Mouse (Mus musculus): ENCODE measurements around the gene Txnrd2. TPM values are rescaled to one million over a fixed set of nuclear protein-coding genes. Genes with fewer than 3 reads are reported as not detected.

Txnrd2 gene
- polyA plus RNA-seq, 1 experiment from 2014 or later: 34.7 TPM

DNA sequence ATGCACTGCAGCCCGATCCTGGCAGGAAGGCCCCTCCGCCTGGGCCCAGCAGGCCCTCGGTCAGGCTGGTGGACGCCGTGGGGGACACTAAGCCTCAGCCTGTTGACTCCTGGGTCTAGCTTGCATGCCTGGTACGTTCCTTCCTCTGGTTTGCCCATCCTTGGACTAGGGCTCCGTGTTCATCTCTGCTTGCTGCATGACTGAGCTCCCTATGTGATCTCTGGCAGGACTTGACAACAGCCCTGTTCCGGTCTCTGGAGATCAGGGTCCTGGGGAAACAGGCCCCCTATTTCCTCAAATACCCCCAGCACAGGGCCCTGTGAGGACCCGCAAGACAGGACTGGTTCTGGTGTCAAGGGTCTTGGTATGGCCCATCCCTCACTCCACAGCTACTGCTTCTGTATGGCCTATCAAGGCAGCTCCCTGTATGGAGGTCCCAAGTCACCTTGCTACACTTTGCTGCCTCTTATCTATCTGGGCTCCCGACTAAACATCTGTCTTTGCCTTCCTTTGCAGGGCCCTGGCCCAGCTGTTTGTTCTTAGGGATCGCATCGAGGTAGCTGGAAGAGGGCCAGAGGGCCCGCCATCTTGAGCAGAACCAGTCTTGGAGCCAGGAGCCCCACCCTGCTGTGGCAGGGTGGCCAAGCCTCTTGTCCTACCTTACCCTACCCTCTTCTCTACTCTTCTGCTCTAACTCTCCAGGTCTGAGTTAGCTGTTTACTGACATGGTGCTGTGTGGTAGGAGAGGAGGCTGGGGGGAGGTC lies 20.9 kb upstream of the Txnrd2 start:
- H3K4me1 ChIP-seq (ENCODE audit: control insufficient read depth in 2 of 2, insufficient read depth in 2 of 2, low read length in 2 of 2): peaks cover 27 to 40% of the 10 kb centered on the region in 2 experiments
- no peak overlapping the region; the same call in 1 of the 2 replicates for H3K9ac ChIP-seq (ENCODE audit: low read length)
- H3K4me2 ChIP-seq (ENCODE audit: low read length): no peak overlapping the region
- no peaks in the 10 kb centered on the region for H3K27me3 ChIP-seq (ENCODE audit: control insufficient read depth, insufficient read depth, low read length)
- H3K36me3 ChIP-seq (ENCODE audit: control insufficient read depth, insufficient read depth, low read length): peaks cover 87% of the 10 kb centered on the region
- no peak overlapping the region for H3K27ac ChIP-seq (replicated peaks in 1 of 2; ENCODE audit: control insufficient read depth in 1 of 2, insufficient read depth in 1 of 2, low read depth in 2 of 2, low read length in 2 of 2)
- no peak for ATAC-seq (ENCODE audit: insufficient number of reproducible peaks, insufficient read depth, low FRiP score, low read depth)
- WGBS: 83% methylated on average over 13 of the region's 13 CpGs
- H3K4me3 ChIP-seq (ENCODE audit: control insufficient read depth in 1 of 2, insufficient read depth in 1 of 2, low read depth in 1 of 2, low read length in 2 of 2): no peak overlapping the region
- H3K9me3 ChIP-seq (ENCODE audit: control insufficient read depth, low read length): no peaks in the 10 kb centered on the region

GRCm38 (mm10) chr16:18405876-18406275 lies 20.3 kb upstream of the Txnrd2 start:
- H3K9ac ChIP-seq (ENCODE audit: low read length): no peak overlapping the region; the same call in 1 of the 2 replicates
- peaks cover 89% of the 10 kb centered on the region for H3K36me3 ChIP-seq (ENCODE audit: control insufficient read depth, insufficient read depth, low read length)
- no peak for ATAC-seq (ENCODE audit: insufficient number of reproducible peaks, insufficient read depth, low FRiP score, low read depth)
- no peak overlapping the region for H3K27ac ChIP-seq (replicated peaks in 1 of 2; ENCODE audit: control insufficient read depth in 1 of 2, insufficient read depth in 1 of 2, low read depth in 2 of 2, low read length in 2 of 2)
- no peaks in the 10 kb centered on the region for H3K9me3 ChIP-seq (ENCODE audit: control insufficient read depth, low read length)
- H3K4me2 ChIP-seq (ENCODE audit: low read length): no peak overlapping the region
- 61% methylated on average over 2 of the region's 2 CpGs for WGBS
- peaks cover 23 to 34% of the 10 kb centered on the region in 2 experiments for H3K4me1 ChIP-seq (ENCODE audit: control insufficient read depth in 2 of 2, insufficient read depth in 2 of 2, low read length in 2 of 2)
- no peaks in the 10 kb centered on the region for H3K27me3 ChIP-seq (ENCODE audit: control insufficient read depth, insufficient read depth, low read length)
- no peak overlapping the region for H3K4me3 ChIP-seq (ENCODE audit: control insufficient read depth in 1 of 2, insufficient read depth in 1 of 2, low read depth in 1 of 2, low read length in 2 of 2)

DNA sequence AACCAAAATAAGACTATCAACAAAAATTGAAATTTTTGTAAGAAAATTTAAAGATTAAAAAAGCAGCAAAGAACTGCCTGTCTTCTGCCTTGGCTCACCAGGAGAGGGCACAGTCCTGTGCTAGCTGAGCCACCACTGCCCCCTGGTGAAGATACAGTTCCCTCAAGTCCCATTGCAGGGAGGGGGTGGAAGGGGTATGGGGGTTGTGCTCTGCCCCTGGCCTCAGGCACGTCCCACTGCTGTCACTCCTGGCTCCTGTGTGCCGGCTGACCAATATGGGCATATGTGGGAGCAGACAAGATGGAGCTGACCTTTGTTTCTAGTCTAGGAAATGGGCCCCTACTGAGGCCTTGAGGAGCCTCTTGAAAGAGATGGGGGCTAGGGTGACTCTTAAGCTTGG lies 19.9 kb upstream of the Txnrd2 start:
- Histone ChIP-seq H3K9ac (ENCODE audit: low read length) (peak overlapping the region; percentile 1; the same call in 1 of the 2 replicates), H3K36me3 (ENCODE audit: control insufficient read depth, insufficient read depth, low read length) (peaks cover 89% of the 10 kb centered on the region), H3K9me3 (ENCODE audit: control insufficient read depth, low read length) (no peaks in the 10 kb centered on the region), H3K27ac (replicated peaks in 1 of 2; ENCODE audit: control insufficient read depth in 1 of 2, insufficient read depth in 1 of 2, low read depth in 2 of 2, low read length in 2 of 2) (0 out of 4 replicates have a peak overlapping the region, but pooled peaks of 1 of the 2 experiments have one; percentile 6), H3K4me3 (ENCODE audit: control insufficient read depth in 1 of 2, insufficient read depth in 1 of 2, low read depth in 1 of 2, low read length in 2 of 2) (no peak overlapping the region), H3K4me2 (ENCODE audit: low read length) (no peak overlapping the region), H3K4me1 (ENCODE audit: control insufficient read depth in 2 of 2, insufficient read depth in 2 of 2, low read length in 2 of 2) (peaks cover 18 to 30% of the 10 kb centered on the region in 2 experiments), H3K27me3 (ENCODE audit: control insufficient read depth, insufficient read depth, low read length) (no peaks in the 10 kb centered on the region)
- peak; percentile 47; the same call in 1 of the 2 replicates for ATAC-seq (ENCODE audit: insufficient number of reproducible peaks, insufficient read depth, low FRiP score, low read depth)
- WGBS: 5% methylated on average over 2 of the region's 2 CpGs

GRCm38 (mm10) chr16:18407912-18408311 lies 18.3 kb upstream of the Txnrd2 start:
- peaks cover 19 to 30% of the 10 kb centered on the region in 2 experiments for H3K4me1 ChIP-seq (ENCODE audit: control insufficient read depth in 2 of 2, insufficient read depth in 2 of 2, low read length in 2 of 2)
- peak overlapping the region; percentile 21; the same call in 1 of the 2 replicates for H3K9ac ChIP-seq (ENCODE audit: low read length)
- no peaks in the 10 kb centered on the region for H3K9me3 ChIP-seq (ENCODE audit: control insufficient read depth, low read length)
- no peak overlapping the region for H3K4me2 ChIP-seq (ENCODE audit: low read length)
- H3K27ac ChIP-seq (replicated peaks in 1 of 2; ENCODE audit: control insufficient read depth in 1 of 2, insufficient read depth in 1 of 2, low read depth in 2 of 2, low read length in 2 of 2): peak overlapping the region; percentile 70 to 82
- no peaks in the 10 kb centered on the region for H3K27me3 ChIP-seq (ENCODE audit: control insufficient read depth, insufficient read depth, low read length)
- H3K36me3 ChIP-seq (ENCODE audit: control insufficient read depth, insufficient read depth, low read length): peaks cover 87% of the 10 kb centered on the region
- WGBS: 24% methylated on average over 7 of the region's 7 CpGs
- peak; percentile 41; the same call in 1 of the 2 replicates for ATAC-seq (ENCODE audit: insufficient number of reproducible peaks, insufficient read depth, low FRiP score, low read depth)
- H3K4me3 ChIP-seq (ENCODE audit: control insufficient read depth in 1 of 2, insufficient read depth in 1 of 2, low read depth in 1 of 2, low read length in 2 of 2): no peak overlapping the region

GRCm38 (mm10) chr16:18409776-18410175 lies 16.4 kb upstream of the Txnrd2 start:
- no peak for ATAC-seq (ENCODE audit: insufficient number of reproducible peaks, insufficient read depth, low FRiP score, low read depth)
- 82% methylated on average over 4 of the region's 4 CpGs for WGBS
- no peak overlapping the region for H3K27ac ChIP-seq (replicated peaks in 1 of 2; ENCODE audit: control insufficient read depth in 1 of 2, insufficient read depth in 1 of 2, low read depth in 2 of 2, low read length in 2 of 2)

DNA sequence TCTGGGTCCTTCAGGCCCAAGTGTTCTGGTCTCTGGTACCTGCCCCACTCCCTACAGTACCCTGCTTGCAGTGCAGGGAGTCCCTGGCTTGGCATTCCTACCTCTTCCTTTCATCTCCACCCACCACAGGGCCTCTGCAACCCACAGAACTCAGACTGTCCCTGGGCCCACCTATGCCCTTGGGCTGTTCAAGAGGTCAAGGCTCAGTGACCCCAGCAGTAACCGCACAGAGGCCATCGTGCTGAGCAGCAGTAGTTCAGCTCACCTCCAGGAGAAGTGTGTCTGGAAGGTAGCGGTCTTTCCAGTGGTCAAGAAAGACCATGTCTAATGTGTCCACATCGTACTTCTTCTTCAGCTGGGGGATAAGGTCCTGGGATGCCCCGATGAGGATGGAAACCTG lies 15.8 kb upstream of the Txnrd2 start:
- no peaks in the 10 kb centered on the region for H3K9me3 ChIP-seq (ENCODE audit: control insufficient read depth, low read length)
- no peaks in the 10 kb centered on the region for H3K27me3 ChIP-seq (ENCODE audit: control insufficient read depth, insufficient read depth, low read length)
- no peak overlapping the region for H3K4me2 ChIP-seq (ENCODE audit: low read length)
- H3K4me3 ChIP-seq (ENCODE audit: control insufficient read depth in 1 of 2, insufficient read depth in 1 of 2, low read depth in 1 of 2, low read length in 2 of 2): no peak overlapping the region
- H3K36me3 ChIP-seq (ENCODE audit: control insufficient read depth, insufficient read depth, low read length): peaks cover 80% of the 10 kb centered on the region
- 92% methylated on average over 5 of the region's 5 CpGs for WGBS
- ATAC-seq (ENCODE audit: insufficient number of reproducible peaks, insufficient read depth, low FRiP score, low read depth): no peak
- H3K4me1 ChIP-seq (ENCODE audit: control insufficient read depth in 2 of 2, insufficient read depth in 2 of 2, low read length in 2 of 2): peaks cover 19 to 30% of the 10 kb centered on the region in 2 experiments
- no peak overlapping the region for H3K9ac ChIP-seq (ENCODE audit: low read length)
- no peak overlapping the region for H3K27ac ChIP-seq (replicated peaks in 1 of 2; ENCODE audit: control insufficient read depth in 1 of 2, insufficient read depth in 1 of 2, low read depth in 2 of 2, low read length in 2 of 2)

More at GRCm38 (mm10) chr16:18409776-18410175, 16.4 kb upstream of the Txnrd2 start:
- H3K27me3 ChIP-seq (ENCODE audit: control insufficient read depth, insufficient read depth, low read length): no peaks in the 10 kb centered on the region
- H3K4me3 ChIP-seq (ENCODE audit: control insufficient read depth in 1 of 2, insufficient read depth in 1 of 2, low read depth in 1 of 2, low read length in 2 of 2): no peak overlapping the region
- no peak overlapping the region for H3K9ac ChIP-seq (ENCODE audit: low read length)
- peaks cover 19 to 30% of the 10 kb centered on the region in 2 experiments for H3K4me1 ChIP-seq (ENCODE audit: control insufficient read depth in 2 of 2, insufficient read depth in 2 of 2, low read length in 2 of 2)
- H3K9me3 ChIP-seq (ENCODE audit: control insufficient read depth, low read length): no peaks in the 10 kb centered on the region
- H3K4me2 ChIP-seq (ENCODE audit: low read length): no peak overlapping the region
- peaks cover 82% of the 10 kb centered on the region for H3K36me3 ChIP-seq (ENCODE audit: control insufficient read depth, insufficient read depth, low read length)

- no peak for ATAC-seq (ENCODE audit: insufficient number of reproducible peaks, insufficient read depth, low FRiP score, low read depth)
- Histone ChIP-seq H3K9ac (ENCODE audit: low read length) (no peak overlapping the region), H3K27me3 (ENCODE audit: control insufficient read depth, insufficient read depth, low read length) (no peaks in the 10 kb centered on the region), H3K36me3 (ENCODE audit: control insufficient read depth, insufficient read depth, low read length) (peaks cover 77% of the 10 kb centered on the region), H3K9me3 (ENCODE audit: control insufficient read depth, low read length) (no peaks in the 10 kb centered on the region), H3K4me2 (ENCODE audit: low read length) (no peak overlapping the region), H3K27ac (replicated peaks in 1 of 2; ENCODE audit: control insufficient read depth in 1 of 2, insufficient read depth in 1 of 2, low read depth in 2 of 2, low read length in 2 of 2) (no peak overlapping the region), H3K4me1 (ENCODE audit: control insufficient read depth in 2 of 2, insufficient read depth in 2 of 2, low read length in 2 of 2) (peaks cover 17 to 25% of the 10 kb centered on the region in 2 experiments), H3K4me3 (ENCODE audit: control insufficient read depth in 1 of 2, insufficient read depth in 1 of 2, low read depth in 1 of 2, low read length in 2 of 2) (no peak overlapping the region)
- WGBS: 91% methylated on average over 13 of the region's 13 CpGs
Observed at GRCm38 (mm10) chr16:18411026-18411649, 15.0 kb upstream of the Txnrd2 start.
